Mouse (Mus musculus) embryonic fibroblast, embryonic 13.5 days (primary cell): Measurements from ENCODE around the gene Rpp40. TPM values are rescaled to one million over a fixed set of nuclear protein-coding genes. Genes with fewer than 3 reads are reported as not detected.

Experiments used
- H3K27ac ChIP-seq: 2 replicates; pipeline ENCODE4 v1.5.1; 2012; ENCODE audit warnings: low read length, control low read depth, inconsistent platforms; ENCODE audit not compliant: insufficient read depth
- H3K4me1 ChIP-seq: 2 replicates; pipeline ENCODE4 v1.6.1; 2011; ENCODE audit warnings: low read length; ENCODE audit not compliant: control insufficient read depth, insufficient read depth
- H3K4me3 ChIP-seq: 2 replicates; pipeline ENCODE4 v1.5.1; 2011; ENCODE audit warnings: mild to moderate bottlenecking, control low read depth, low read length; ENCODE audit not compliant: insufficient read depth
- CTCF ChIP-seq: IDR thresholded peaks from 2 replicates; pipeline ENCODE4 v1.5.1; 2011; ENCODE audit warnings: mild to moderate bottlenecking, control low read depth, low read length, moderate library complexity, borderline replicate concordance; ENCODE audit not compliant: insufficient read depth
- POLR2A ChIP-seq: IDR thresholded peaks from 2 replicates; pipeline ENCODE4 v1.6.1; 2011; ENCODE audit warnings: low read depth, mild to moderate bottlenecking, control low read depth, low read length, moderate library complexity
- polyA plus RNA-seq: library from polyadenylated mRNA; stranded (reverse); fragments of >200 nt; gene quantifications from 2 replicates; pipeline ENCODE4 v1.2.4, GENCODE M21; 2011; ENCODE audit warnings: low read depth; ENCODE audit not compliant: missing spikeins, insufficient read length

Gene Rpp40
- polyA plus RNA-seq, 1 experiment = 8.9 TPM

DNA sequence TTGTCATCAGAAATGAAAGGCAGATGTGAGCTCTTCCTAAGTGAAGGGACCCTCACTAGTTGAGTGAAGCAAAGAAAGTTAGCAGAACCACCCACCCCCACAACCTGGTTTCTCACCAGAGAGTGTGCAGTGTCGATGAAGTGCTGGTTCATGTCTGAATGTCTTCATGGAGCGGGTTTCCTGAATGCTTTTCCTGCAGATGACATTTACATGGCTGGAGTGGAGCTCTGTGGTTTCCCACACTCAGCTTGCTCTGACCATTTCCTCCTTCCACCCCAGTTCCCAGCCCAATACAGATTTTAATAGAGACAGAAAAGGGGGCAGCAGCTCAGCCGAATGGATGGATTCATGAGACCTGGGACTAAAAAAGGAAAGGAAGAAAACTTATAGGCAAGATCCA is 13.3 kb downstream of the Rpp40 start:
- TF ChIP-seq CTCF = no peak
- H3K4me3 ChIP-seq = no peak overlapping the region
- H3K27ac ChIP-seq = no peak overlapping the region
- no peaks in the 10 kb centered on the region for H3K4me1 ChIP-seq

DNA sequence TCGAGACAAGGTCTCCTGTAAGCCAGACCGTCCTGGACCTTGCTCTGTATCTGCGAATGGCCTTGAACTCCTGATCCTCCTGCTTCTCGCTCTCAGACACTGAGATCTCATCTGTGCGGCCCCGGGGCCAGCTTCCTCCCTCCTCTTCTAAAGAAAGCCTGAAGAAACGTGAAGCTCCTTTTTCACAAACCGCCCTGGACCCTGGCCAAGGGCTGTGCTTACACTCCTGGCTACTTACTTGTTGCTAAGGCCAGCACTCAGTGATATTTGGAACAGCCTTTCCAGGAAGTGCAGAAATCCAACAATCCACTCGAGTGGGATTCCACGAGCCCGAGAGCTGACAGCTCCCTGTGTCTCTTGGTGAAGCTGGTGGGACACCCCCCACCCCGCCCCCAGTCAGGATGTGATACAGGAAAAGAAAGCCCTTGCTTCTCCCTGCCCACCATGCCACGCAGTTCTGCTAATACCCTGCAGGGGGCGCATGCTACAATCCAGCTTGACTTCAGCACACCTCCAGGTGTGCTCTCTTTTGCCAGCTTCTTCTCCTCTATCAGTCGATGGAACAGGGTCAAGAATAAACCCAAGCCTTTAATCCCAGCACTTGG is 19.9 kb downstream of the Rpp40 start:
- no peak overlapping the region for H3K4me3 ChIP-seq
- no peak for TF ChIP-seq POLR2A
- peak; percentile 46; the same call in 1 of the 2 replicates for TF ChIP-seq CTCF
- no peak overlapping the region for H3K27ac ChIP-seq
- no peaks in the 10 kb centered on the region for H3K4me1 ChIP-seq

DNA sequence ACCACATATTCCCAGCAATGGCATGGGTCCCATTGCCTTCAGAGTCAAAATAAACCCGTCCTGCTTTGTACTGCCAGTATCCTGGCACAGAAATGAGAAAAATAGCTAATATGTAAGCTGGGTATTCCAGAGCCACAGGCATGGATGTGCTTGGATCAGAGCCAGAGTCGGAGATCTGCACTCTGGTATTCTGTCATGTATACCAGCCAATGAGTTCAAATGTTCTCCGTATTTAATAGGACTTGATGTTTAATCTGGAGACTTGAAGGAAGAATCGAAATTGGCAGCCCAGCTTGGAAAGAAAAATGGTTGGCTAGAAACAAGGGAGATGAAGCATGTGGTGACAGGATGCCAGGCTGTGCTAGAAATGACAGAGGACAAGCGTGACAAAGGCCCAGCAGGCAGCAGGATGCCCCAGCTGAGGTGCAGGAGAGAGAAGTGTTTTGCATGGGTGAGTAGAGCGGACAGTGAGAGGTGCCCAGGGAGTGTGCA is 25.6 kb downstream of the Rpp40 start:
- Histone ChIP-seq H3K4me3 (no peak overlapping the region), H3K4me1 (no peaks in the 10 kb centered on the region), H3K27ac (no peak overlapping the region)
- TF ChIP-seq CTCF = no peak
- TF ChIP-seq POLR2A = no peak

DNA sequence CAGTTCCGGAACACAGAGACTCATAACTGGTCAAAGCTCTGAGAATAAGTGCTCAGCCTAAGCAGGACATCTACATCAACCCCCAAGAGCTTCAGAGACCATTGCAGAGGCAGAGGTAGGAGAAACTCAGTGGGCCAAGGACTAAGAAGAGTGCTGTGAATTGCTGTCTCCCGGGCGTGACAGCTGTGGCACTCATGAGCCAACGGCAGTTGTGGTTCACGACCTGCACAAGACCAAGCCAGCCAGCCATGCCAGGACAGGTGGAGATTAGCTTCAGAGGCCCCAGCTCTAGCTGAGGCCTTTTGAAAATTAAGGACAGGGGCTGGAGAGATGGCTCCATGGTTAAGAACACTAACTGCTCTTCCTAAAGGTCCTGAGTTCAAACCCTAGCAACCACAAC is 26.6 kb downstream of the Rpp40 start:
- Histone ChIP-seq H3K4me3 (no peak overlapping the region), H3K27ac (no peak overlapping the region), H3K4me1 (no peaks in the 10 kb centered on the region)
- no peak for TF ChIP-seq CTCF
- no peak for TF ChIP-seq POLR2A

DNA sequence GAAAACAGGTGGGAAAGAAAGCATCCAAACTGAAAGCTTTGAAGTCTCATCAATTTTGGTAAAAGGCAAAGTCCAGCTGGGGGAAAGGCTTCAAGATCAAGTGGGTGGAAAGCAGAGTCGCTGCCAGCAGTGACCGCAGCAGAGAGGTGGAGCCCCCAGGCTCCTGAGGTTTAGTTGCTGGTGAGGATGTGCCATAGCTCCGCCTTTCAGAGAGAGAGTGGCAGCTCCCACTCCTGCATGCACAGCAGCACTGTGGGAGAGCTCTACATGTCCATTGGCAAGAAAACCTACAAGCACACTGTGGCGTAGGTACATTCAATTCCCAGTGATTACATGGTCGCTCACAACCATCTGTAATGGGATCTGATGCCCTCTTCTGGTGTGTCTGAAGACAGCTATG is 27.1 kb downstream of the Rpp40 start:
- TF ChIP-seq POLR2A (no peak), CTCF (no peak)
- no peaks in the 10 kb centered on the region for H3K4me1 ChIP-seq
- H3K4me3 ChIP-seq = no peak overlapping the region
- H3K27ac ChIP-seq = no peak overlapping the region

DNA sequence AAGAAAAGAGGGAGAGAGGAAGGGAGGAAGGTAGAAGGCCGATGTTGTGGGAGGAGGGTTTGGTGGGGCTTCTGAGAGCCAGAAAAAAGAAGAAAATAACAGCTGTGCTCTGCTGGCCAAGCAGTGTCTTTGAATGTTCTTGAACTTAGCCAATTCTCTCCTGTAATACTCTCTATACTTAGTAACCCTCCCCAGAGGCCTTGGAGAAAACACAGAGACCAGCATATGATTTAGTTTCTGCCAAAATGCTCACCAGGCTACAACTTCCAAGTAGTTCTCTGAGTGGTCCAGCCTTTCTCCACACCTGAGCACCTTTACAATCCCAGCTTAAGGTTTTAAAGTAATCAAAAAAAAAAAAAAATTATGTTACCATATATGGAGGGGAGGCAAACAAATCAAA is 27.9 kb downstream of the Rpp40 start:
- H3K27ac ChIP-seq = no peak overlapping the region

DNA sequence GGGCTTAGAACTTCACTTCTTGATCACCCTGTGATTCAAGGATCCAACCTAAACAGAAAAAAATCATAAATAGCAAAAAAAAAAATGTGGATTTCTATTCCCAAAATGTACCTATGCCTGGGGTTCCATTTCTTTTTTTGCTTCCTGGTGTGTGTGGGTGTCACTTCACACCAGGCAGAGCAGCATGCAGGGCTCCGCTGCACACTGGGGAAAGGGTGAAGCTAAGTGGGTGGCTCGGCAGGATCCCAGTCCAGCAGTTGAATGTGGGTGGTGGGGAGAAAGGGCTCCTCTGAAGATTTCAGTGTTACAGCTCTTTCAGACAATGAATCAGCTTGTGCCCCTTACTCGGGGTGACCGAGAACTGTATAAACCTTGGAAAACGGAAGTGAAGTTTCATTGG is 30.8 kb downstream of the Rpp40 start:
- H3K4me1 ChIP-seq = 0 out of 2 replicates have a peak, but pooled peaks cover 2% of the 10 kb centered on the region
- no peak for TF ChIP-seq POLR2A
- no peak for TF ChIP-seq CTCF
- no peak overlapping the region for H3K27ac ChIP-seq
- H3K4me3 ChIP-seq = no peak overlapping the region

More for the DNA sequence above, 27.9 kb downstream of the Rpp40 start:
- TF ChIP-seq POLR2A (no peak), CTCF (no peak)
- Histone ChIP-seq H3K4me1 (no peaks in the 10 kb centered on the region), H3K4me3 (no peak overlapping the region)

DNA sequence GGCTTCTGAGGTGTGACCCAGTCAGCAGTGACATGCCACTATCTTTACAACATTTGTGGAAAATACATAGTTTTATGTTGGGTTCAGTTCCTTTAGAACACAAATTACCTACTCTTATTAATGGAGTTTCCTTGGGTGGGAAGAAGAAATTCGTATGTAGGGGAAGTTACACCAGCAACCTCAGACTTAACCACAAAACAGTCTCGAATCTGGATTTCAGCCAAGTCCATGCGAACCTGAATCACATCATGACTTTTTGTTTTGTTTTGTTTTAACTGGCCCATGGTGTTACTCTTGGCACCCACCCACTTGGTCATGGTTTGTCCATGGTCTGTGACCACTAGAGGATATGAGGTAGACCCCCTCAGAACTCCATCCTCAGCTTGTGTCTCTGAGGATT is 35.1 kb downstream of the Rpp40 start:
- Histone ChIP-seq H3K4me3 (no peak overlapping the region), H3K27ac (no peak overlapping the region), H3K4me1 (peaks cover 5% of the 10 kb centered on the region; the same call in 1 of the 2 replicates)
- TF ChIP-seq POLR2A (no peak), CTCF (no peak)

DNA sequence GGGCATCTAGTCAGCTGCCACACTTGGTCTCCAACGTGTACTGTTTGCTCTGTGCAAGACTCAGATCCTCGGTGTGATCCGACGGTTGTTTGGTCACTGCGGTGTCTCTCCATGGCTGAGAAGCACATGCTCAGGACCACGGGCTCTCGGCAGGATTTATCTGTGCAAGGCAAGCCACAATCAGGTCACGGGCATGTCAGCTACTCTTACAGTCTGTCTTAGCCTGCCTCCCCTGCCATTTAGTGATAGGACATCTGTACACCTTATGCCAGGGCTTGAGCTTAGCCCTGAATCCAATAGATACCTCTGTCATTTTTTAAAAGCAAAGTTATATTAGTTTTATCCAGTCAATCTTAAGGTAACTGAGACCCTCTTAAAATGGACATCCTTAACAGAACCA is 35.5 kb downstream of the Rpp40 start:
- no peak overlapping the region for H3K4me3 ChIP-seq
- H3K4me1 ChIP-seq = peaks cover 5% of the 10 kb centered on the region; the same call in 1 of the 2 replicates
- no peak overlapping the region for H3K27ac ChIP-seq
- TF ChIP-seq CTCF = no peak

DNA sequence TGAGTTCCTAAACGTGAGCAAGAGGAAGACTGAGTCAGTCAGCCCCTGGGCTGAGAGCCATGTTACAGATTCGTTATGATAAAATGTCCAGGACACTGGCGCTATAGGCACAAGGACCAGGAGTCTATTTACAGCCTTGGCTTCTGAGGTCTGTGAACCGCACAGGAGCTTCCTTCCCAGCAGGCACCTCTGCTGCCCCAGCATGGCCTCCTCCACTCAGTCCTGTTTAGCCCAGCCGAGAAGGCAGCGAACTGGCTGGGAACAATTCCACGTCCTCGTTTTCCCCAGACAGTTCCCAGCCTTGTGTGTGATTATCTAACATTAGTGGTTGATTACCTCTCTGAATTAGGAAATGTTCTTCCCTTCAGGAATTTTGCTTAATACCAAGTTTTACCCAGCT is 45.2 kb downstream of the Rpp40 start:
- Histone ChIP-seq H3K27ac (no peak overlapping the region), H3K4me3 (no peak overlapping the region), H3K4me1 (no peaks in the 10 kb centered on the region; the same call in 1 of the 2 replicates)
- TF ChIP-seq POLR2A (no peak), CTCF (no peak)
